Mouse (Mus musculus) gastrocnemius, adult 8-10 months (tissue): Measurements from ENCODE around the gene Sorl1. TPM values are rescaled to one million over a fixed set of nuclear protein-coding genes. Genes with fewer than 3 reads are reported as not detected.

Source experiments
- DNase-seq, 2 experiments: peaks; one replicate each; pipeline ENCODE4 v3.0.0; 2022; ENCODE audit warnings: low spot score in 2 of 2
- total RNA-seq, 4 experiments: library from RNA; stranded (reverse); gene quantifications; 2 replicates each; pipeline ENCODE4 v1.2.4; 2022

The Sorl1 gene
- total RNA-seq, 4 experiments from 2014 or later, result 39.8 to 51.3 (median 42.6) TPM

- no peak for DNase-seq
Observed at GRCm38 (mm10) chr9:42019308-42020031, 104.6 kb downstream of the Sorl1 start.

DNA sequence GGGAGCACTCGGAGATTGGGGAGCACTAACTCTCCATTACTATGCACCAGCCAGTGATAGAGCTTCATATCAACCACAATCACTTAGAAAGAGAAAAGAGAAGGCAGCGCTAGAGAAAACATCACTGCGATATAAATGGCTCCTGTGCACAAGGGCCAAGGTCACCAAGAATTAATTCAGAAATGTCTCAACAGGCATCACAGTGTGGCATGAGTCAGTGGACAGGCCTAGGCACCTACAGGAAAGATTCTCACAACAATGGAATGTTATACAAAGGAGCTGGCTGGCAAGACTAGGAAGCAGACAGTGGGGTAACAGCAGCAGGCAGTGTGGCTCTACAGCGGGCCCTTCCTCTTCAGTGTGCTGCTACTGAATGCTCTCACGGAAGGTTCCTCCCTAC, 115.6 kb downstream of the Sorl1 start:
- no peak for DNase-seq

DNA sequence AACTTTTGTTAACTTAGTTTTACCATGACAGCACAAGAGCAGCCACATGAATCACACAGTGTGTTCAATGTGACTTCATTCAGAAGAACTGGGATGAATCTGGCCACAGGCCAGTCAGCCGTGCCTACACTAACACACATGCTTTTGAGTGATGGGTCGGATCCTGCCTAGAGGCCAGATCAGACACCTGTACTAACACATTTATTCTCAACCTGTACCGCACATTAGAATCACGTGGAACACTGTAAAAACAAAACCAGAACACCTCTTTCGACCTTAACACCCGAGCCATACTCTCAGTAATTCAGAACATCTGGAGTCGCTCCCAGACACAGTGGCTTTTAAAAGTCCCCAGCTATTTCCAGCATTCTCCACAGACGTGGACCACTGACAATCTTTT, 119.0 kb downstream of the Sorl1 start:
- no peak for DNase-seq

- no peak for DNase-seq
Observed at GRCm38 (mm10) chr9:42004140-42004539, 120.0 kb downstream of the Sorl1 start.

DNA sequence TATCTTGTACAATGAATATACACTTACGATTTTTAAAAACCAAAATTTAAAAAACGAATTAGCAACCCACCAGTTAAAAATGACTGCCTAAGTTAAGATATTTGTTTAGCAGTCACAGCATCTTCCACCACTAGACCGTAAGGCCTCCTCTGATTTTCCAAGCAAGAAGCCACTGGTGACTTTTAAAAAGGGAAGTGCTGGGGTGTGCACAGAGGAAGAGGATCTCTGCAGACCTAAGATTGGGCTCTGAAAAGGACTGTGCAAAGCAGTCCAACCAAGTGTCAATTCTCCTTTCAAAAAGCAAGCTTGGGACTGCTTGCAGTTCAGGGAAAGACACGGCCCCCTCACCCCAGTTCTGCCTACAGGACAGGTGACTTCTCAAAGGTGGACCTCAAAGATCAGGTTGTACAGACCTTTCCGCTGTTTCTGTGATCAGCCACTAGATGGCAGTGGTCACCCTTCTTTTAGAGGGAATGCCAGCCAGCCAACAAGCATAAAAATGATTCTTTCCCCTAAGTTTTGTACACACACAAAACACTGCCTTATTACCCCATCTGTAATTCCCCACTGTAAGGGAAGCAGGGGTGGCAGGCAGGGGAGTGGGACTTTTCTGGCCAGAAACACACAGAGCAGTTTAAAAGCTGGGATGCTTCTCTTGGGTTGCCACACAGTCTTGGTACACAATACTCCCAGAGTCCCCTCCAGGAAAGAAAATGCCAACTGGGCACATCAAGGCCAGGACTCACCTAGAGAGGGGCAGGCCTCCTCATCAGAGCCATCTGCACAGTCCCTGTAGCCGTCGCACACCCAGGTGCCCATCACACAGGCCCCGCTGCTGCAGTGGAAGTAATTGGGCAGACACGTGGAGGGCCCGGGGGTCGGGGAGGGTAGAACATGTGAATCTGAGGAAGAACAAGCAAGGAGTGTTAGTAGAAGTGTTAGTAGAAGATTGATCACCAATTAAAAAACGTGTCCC, 124.3 kb downstream of the Sorl1 start:
- DNase-seq, result no peak

- no peak for DNase-seq
Observed at GRCm38 (mm10) chr9:41995278-41995677, 128.8 kb downstream of the Sorl1 start.

- DNase-seq, result no peak
Observed at GRCm38 (mm10) chr9:41993821-41994220, 130.3 kb downstream of the Sorl1 start.

DNA sequence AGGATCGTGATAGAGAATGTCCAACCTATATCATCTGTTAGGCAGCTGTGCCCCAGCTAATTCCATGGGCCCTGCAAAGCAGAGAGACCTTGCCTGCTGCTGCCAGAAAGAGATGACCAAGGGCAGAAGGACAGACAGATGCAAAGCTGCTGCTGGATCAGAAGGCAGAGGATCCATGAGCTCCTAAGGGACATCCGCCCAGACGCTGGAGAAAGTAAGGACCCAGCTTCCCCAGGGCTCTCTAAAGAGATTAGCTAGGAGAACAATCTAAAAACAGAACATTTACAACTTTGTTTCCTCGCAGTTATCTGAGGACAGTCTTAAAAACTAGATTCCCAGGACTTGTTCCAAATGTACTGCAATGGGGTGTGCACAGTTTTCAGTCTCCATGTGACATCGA, 131.3 kb downstream of the Sorl1 start:
- DNase-seq, result no peak

- DNase-seq, result peak in 1 of 2 experiments; percentile 31
Observed at GRCm38 (mm10) chr9:41985636-41986035, 138.5 kb downstream of the Sorl1 start.

DNA sequence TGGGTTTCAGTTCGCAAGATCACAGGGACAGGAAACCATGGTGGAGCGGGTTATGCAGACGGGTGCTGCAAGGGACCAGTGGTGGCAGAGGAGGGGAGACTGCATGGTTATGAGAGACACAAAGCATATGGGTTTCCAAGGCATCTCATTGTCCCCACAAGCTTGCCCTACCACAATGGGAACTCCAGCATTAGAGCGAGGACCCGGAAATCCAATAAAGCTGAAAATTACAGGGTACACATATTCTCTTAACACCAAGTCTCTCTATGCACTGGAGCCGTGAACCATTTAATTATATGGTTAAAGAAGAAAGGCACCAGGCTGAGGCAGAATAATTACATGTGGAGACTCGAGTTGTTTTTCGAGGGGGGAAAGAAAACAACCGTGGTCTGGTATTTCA, 139.0 kb downstream of the Sorl1 start:
- no peak for DNase-seq

GRCm38 (mm10) chr9:41984306-41984705, 139.8 kb downstream of the Sorl1 start:
- DNase-seq, result peak; percentile 53 to 59

GRCm38 (mm10) chr9:41983286-41983685, 140.8 kb downstream of the Sorl1 start:
- no peak for DNase-seq

- no peak for DNase-seq
Observed at GRCm38 (mm10) chr9:41982760-41983159, 141.3 kb downstream of the Sorl1 start.

GRCm38 (mm10) chr9:41982023-41982422, 142.1 kb downstream of the Sorl1 start:
- no peak for DNase-seq

GRCm38 (mm10) chr9:41981306-41981705, 142.8 kb downstream of the Sorl1 start:
- DNase-seq, result no peak

DNA sequence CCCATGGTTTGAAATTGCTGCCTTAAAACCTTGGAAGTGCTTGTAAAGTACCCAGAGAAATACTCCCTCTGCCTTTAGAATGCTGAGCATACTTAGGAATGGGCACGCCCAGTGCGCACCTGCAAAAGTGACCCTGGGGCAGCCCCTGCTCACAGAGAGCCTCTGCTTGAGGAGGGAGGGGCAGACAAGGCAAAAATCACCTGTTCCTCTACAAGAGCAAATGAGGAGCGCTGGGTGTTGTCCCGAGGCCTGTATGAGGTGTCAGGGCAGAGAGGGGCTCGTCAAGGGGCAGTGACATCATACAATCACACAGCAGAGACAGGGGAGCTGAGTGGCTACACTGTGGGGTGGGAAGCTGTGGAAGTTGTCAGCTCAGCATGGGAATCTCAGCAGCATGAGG, 143.3 kb downstream of the Sorl1 start:
- no peak for DNase-seq

- DNase-seq, result no peak
Observed at GRCm38 (mm10) chr9:41978366-41978765, 145.7 kb downstream of the Sorl1 start.

DNA sequence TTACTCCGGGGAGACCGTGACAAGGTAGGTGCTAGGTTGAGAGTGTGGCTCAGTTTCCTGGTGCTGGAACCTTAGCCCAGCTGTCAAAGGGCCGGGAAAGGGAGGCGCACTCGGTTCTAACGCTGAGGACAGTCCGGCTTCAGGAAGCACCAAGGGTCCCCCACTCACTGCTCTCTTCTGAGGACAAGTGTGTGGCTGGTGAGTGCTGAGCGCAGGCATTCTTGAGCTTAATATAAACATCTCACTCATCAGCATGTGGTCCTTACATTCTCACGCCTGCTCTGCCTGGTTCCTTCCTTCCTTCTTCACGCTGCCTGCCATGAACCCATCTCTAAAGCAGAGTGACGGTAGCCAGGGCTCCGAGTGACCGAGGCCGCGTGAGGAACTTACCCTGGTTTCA, 148.1 kb downstream of the Sorl1 start:
- DNase-seq, result no peak

- no peak for DNase-seq
Observed at GRCm38 (mm10) chr9:41974661-41975060, 149.4 kb downstream of the Sorl1 start.

DNA sequence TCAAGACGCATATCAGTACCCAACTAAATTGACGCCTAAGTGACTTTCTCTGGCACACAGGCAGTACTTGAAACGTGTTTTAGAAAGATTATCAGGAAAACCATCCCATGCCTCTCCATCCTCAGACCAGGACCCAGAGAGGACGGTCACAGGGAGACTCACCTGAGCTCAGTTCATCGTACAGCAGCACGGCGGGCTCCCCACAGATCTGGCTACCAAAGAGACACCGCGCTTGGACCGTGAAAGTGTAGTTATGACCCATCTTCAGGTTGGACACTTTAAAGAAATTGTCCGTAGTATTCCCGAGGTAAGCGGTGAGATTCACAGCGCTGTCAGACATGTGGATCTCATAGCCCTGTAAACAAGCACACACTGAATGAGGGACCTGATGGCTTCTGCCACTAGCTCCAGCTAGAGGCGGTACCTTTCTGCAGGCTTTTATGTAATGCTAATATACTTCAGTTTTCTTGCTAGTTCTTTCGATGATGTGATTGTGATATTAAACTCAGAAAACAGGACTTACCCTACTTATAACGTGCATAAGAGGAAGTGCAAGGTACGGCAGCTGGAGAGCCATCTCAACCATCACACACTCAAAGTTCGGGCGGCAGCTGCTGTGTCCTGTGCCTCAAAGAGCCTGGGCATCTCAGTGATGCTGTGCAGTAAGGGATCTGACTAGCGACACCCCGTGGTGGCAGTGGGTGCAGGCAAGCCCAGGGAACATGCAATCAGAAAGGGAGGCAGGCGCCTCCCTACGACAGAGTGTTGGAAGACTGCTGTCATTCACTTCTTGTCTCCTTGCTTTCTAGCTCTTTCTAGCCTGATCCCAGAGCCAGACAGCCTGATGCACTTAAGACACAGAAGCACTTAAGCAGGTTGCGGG, 150.1 kb downstream of the Sorl1 start:
- no peak for DNase-seq

GRCm38 (mm10) chr9:41969961-41970360, 154.1 kb downstream of the Sorl1 start:
- no peak for DNase-seq
